8 mouse cellular contexts compared by ENCODE assay signal in the genomic region with DNA sequence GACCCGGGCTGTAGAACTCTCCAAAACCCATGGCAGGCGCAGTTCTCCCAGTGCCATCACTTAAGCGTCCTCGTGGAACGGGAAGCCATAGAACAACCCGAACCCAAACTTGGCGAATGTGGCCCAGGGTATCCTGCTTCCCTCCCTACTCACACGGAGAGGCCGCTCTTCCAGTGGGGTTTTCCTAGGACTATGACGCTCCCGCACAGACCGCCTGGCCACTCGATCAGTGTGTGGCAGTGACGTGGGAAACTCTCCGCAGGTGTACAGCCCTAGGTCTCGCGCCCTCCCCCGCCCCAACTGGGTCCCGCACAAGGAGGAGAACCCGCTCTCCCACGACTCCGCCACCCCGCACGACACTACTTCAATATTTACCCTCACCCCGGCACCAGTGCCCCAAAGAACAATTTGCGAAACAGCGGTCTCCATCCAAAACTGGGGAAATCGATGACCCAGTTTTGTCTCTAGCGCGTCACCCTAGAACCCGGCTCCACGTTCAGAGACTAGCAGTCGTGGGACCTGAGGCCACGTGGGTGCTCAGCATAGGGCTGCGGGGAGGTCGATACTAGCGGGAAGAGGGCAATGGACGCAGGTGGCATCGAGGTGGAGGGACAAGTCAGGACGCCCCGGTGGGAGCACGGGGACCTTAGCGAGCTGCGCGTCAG. TPM values are rescaled to one million over a fixed set of nuclear protein-coding genes. Genes with fewer than 3 reads are reported as not detected.
DNase-seq lines count a peak whose midpoint lies in the region; ATAC-seq and TF ChIP-seq lines count a peak whose summit lies in the region.

No protein-coding gene starts in this region.

- no peaks in the 10 kb centered on the region for H3K36me3 ChIP-seq in heart, embryonic 11.5 days (ENCODE audit: control insufficient read depth, insufficient read depth, low read length)
- no peaks in the 10 kb centered on the region for H3K36me3 ChIP-seq in hindbrain, embryonic 10.5 days
- H3K36me3 ChIP-seq in midbrain, embryonic 11.5 days (ENCODE audit: control insufficient read depth, insufficient read depth, low read length): no peaks in the 10 kb centered on the region

- DNase-seq in heart, adult 8-10 months (ENCODE audit: low spot score): no peak
- peak; percentile 9 for DNase-seq in hindbrain, embryonic 10.5 days (ENCODE audit: low spot score)
- DNase-seq in midbrain, embryonic 11.5 days (ENCODE audit: low spot score, missing footprints): no peak
- DNase-seq in layer of hippocampus, adult 8-10 months (ENCODE audit: low spot score in 2 of 2): no peak
- DNase-seq in natural killer cell, adult 2 months (ENCODE audit: low spot score in 2 of 2): no peak
- DNase-seq in left cerebral cortex, postnatal 36 days (ENCODE audit: low spot score in 2 of 2): no peak

- H3K4me2 ChIP-seq in heart, embryonic 11.5 days: peak overlapping the region; percentile 96
- peak overlapping the region; percentile 88 for H3K4me2 ChIP-seq in midbrain, embryonic 11.5 days

- peak; percentile 55 for ATAC-seq in heart, embryonic 11.5 days (replicated peaks; ENCODE audit: insufficient number of reproducible peaks, low FRiP score, low TSS enrichment)
- ATAC-seq in midbrain, embryonic 11.5 days (ENCODE audit: low FRiP score): peak; percentile 64

- H3K4me1 ChIP-seq in heart, embryonic 11.5 days (ENCODE audit: control insufficient read depth, insufficient read depth, low read length): peaks cover 7% of the 10 kb centered on the region
- peaks cover 10% of the 10 kb centered on the region for H3K4me1 ChIP-seq in bone marrow macrophage, adult 2 months (ENCODE audit: control insufficient read depth, insufficient read depth, low read length)
- peaks cover 18% of the 10 kb centered on the region for H3K4me1 ChIP-seq in hindbrain, embryonic 10.5 days (replicated peaks)
- H3K4me1 ChIP-seq in midbrain, embryonic 11.5 days (ENCODE audit: control insufficient read depth, insufficient read depth, low read length): peaks cover 12% of the 10 kb centered on the region

- H3K9me3 ChIP-seq in heart, embryonic 11.5 days (replicated peaks; ENCODE audit: control insufficient read depth, low read length): no peaks in the 10 kb centered on the region
- H3K9me3 ChIP-seq in hindbrain, embryonic 10.5 days: no peaks in the 10 kb centered on the region
- no peaks in the 10 kb centered on the region for H3K9me3 ChIP-seq in midbrain, embryonic 11.5 days (ENCODE audit: control insufficient read depth, low read length)

- WGBS in heart, embryonic 11.5 days (ENCODE audit: insufficient replicate concordance): 6% methylated on average over 45 of the region's 45 CpGs
- WGBS in hindbrain, embryonic 10.5 days: 7% methylated on average over 45 of the region's 45 CpGs
- WGBS in midbrain, embryonic 11.5 days: 7% methylated on average over 45 of the region's 45 CpGs

- H3K27me3 ChIP-seq in heart, embryonic 11.5 days (ENCODE audit: control insufficient read depth, insufficient read depth, low read length): peaks cover 20% of the 10 kb centered on the region
- peaks cover 43% of the 10 kb centered on the region for H3K27me3 ChIP-seq in hindbrain, embryonic 10.5 days (ENCODE audit: insufficient read depth, poor library complexity, severe bottlenecking)
- peaks cover 19% of the 10 kb centered on the region for H3K27me3 ChIP-seq in midbrain, embryonic 11.5 days (ENCODE audit: control insufficient read depth, insufficient read depth, low read length)

- peak overlapping the region; percentile 59 for H3K9ac ChIP-seq in heart, embryonic 11.5 days (ENCODE audit: low read depth, low read length)
- peak overlapping the region; percentile 54 for H3K9ac ChIP-seq in midbrain, embryonic 11.5 days (ENCODE audit: low read length)

- no peak for TF ChIP-seq CTCF in bone marrow macrophage, adult 2 months (IDR thresholded peaks at IDR 0.05; ENCODE audit: low read depth, low read length)

- peak overlapping the region; percentile 56 for H3K4me3 ChIP-seq in heart, embryonic 11.5 days (ENCODE audit: low read depth, low read length)
- H3K4me3 ChIP-seq in bone marrow macrophage, adult 2 months (ENCODE audit: insufficient read depth, low read length): peak overlapping the region; percentile 63
- H3K4me3 ChIP-seq in hindbrain, embryonic 10.5 days: peak overlapping the region; percentile 63
- H3K4me3 ChIP-seq in midbrain, embryonic 11.5 days (ENCODE audit: low read depth, low read length): peak overlapping the region; percentile 42

- intact Hi-C loops in left cerebral cortex, postnatal 36 days (cut with DNase I): no loop called here

- TF ChIP-seq POLR2A in bone marrow macrophage, adult 2 months (IDR thresholded peaks at IDR 0.05; ENCODE audit: borderline replicate concordance, low read depth, low read length): no peak

- H3K27ac ChIP-seq in heart, embryonic 11.5 days (ENCODE audit: low read depth, low read length): no peak overlapping the region
- H3K27ac ChIP-seq in bone marrow macrophage, adult 2 months (ENCODE audit: insufficient read depth, low read depth, low read length): no peak overlapping the region
- H3K27ac ChIP-seq in hindbrain, embryonic 10.5 days: peak overlapping the region; percentile 70
- no peak overlapping the region for H3K27ac ChIP-seq in midbrain, embryonic 11.5 days (ENCODE audit: low read depth, low read length)

RNA-seq across cellular contexts. Expression of a gene that starts 0.6 kb away (rescaled TPM):
- polyA plus RNA-seq in heart, embryonic 11.5 days (2014; fragmentation: Nextera tagmentation; extraction: Ambion mirVana): 0.63 and 0.77 TPM in 2 replicates
- total RNA-seq in heart, adult 8-10 months (2022): 10 to 100 TPM in 1 of 4 experiments, 1 to 10 TPM in 3; 5.4 to 11.7 (median 7.0) TPM
- not detected in 2 replicates for polyA plus RNA-seq in bone marrow macrophage, adult 2 months (2012; ENCODE audit: insufficient read depth, insufficient read length, missing spikeins)
- polyA plus RNA-seq in hindbrain, embryonic 10.5 days (2016; fragmentation: Nextera tagmentation; extraction: Ambion mirVana): 0.99 and 1.5 TPM in 2 replicates
- 0.62 and 1.1 TPM in 2 replicates for polyA plus RNA-seq in midbrain, embryonic 11.5 days (2014; fragmentation: Nextera tagmentation; extraction: Ambion mirVana)
- 10 to 100 TPM; 39.6 to 74.8 (median 49.2) TPM for total RNA-seq in layer of hippocampus, adult 8-10 months (2022)
- 10 to 100 TPM; 34.8 to 50.0 TPM for total RNA-seq in left cerebral cortex, postnatal 36 days (2021)

RNA-seq across cellular contexts. Expression of a gene that starts 22.3 kb away (rescaled TPM):
- 117 and 145 TPM in 2 replicates for polyA plus RNA-seq in heart, embryonic 11.5 days (2014; fragmentation: Nextera tagmentation; extraction: Ambion mirVana)
- 10 to 100 TPM; 63.4 to 76.0 (median 68.3) TPM for total RNA-seq in heart, adult 8-10 months (2022)
- 66.3 and 80.5 TPM in 2 replicates for polyA plus RNA-seq in bone marrow macrophage, adult 2 months (2012; ENCODE audit: insufficient read depth, insufficient read length, missing spikeins)
- polyA plus RNA-seq in hindbrain, embryonic 10.5 days (2016; fragmentation: Nextera tagmentation; extraction: Ambion mirVana): 344 and 443 TPM in 2 replicates
- 195 and 201 TPM in 2 replicates for polyA plus RNA-seq in midbrain, embryonic 11.5 days (2014; fragmentation: Nextera tagmentation; extraction: Ambion mirVana)
- total RNA-seq in layer of hippocampus, adult 8-10 months (2022): 100 to 1,000 TPM; 115 to 134 (median 125) TPM
- 100 to 1,000 TPM; 112 to 118 TPM for total RNA-seq in left cerebral cortex, postnatal 36 days (2021)

RNA-seq across cellular contexts. Expression of a gene that starts 41.2 kb away (rescaled TPM):
- not detected in 2 replicates for polyA plus RNA-seq in heart, embryonic 11.5 days (2014; fragmentation: Nextera tagmentation; extraction: Ambion mirVana)
- not detected for total RNA-seq in heart, adult 8-10 months (2022)
- polyA plus RNA-seq in bone marrow macrophage, adult 2 months (2012; ENCODE audit: insufficient read depth, insufficient read length, missing spikeins): not detected in 2 replicates
- polyA plus RNA-seq in hindbrain, embryonic 10.5 days (2016; fragmentation: Nextera tagmentation; extraction: Ambion mirVana): not detected in 2 replicates
- not detected in 2 replicates for polyA plus RNA-seq in midbrain, embryonic 11.5 days (2014; fragmentation: Nextera tagmentation; extraction: Ambion mirVana)
- total RNA-seq in layer of hippocampus, adult 8-10 months (2022): under 1 TPM in 1 of 4 experiments, not detected in 3; 0.52 TPM
- total RNA-seq in left cerebral cortex, postnatal 36 days (2021): not detected
